Mouse (Mus musculus) forebrain, embryonic 15.5 days (tissue): Measurements from ENCODE around the gene Mfsd12. TPM values are rescaled to one million over a fixed set of nuclear protein-coding genes. Genes with fewer than 3 reads are reported as not detected.

Source experiments
- ATAC-seq: fragments of 200-750 bp; cut with Nextera tagmentation; replicated peaks from 2 replicates; pipeline ENCODE4 v1.8.0; 2017; ENCODE audit warnings: mild to moderate bottlenecking, moderate TSS enrichment, moderate library complexity
- H3K27ac ChIP-seq: fragments of 300-500 bp; sonication (generic); replicated peaks from 2 replicates; pipeline ENCODE4 v1.5.1; 2015; ENCODE audit warnings: mild to moderate bottlenecking, inconsistent platforms
- H3K27me3 ChIP-seq: fragments of 300-500 bp; sonication (generic); 2 replicates; pipeline ENCODE4 v1.6.1; 2015; ENCODE audit warnings: inconsistent platforms
- H3K36me3 ChIP-seq: fragments of 300-500 bp; sonication (generic); 2 replicates; pipeline ENCODE4 v1.6.1; 2015; ENCODE audit warnings: mild to moderate bottlenecking, inconsistent platforms
- H3K4me1 ChIP-seq: fragments of 300-500 bp; sonication (generic); 2 replicates; pipeline ENCODE4 v1.6.1; 2015; ENCODE audit warnings: inconsistent platforms
- H3K4me2 ChIP-seq: fragments of 300-500 bp; sonication (generic); replicated peaks from 2 replicates; pipeline ENCODE4 v1.6.1; 2015; ENCODE audit warnings: mild to moderate bottlenecking, inconsistent platforms
- H3K4me3 ChIP-seq: fragments of 300-500 bp; sonication (generic); 2 replicates; pipeline ENCODE4 v1.5.1; 2015; ENCODE audit warnings: mild to moderate bottlenecking, inconsistent platforms
- H3K9ac ChIP-seq: fragments of 300-500 bp; sonication (generic); replicated peaks from 2 replicates; pipeline ENCODE4 v1.6.1; 2015; ENCODE audit warnings: mild to moderate bottlenecking, inconsistent platforms
- H3K9me3 ChIP-seq: fragments of 300-500 bp; sonication (generic); 2 replicates; pipeline ENCODE4 v1.6.1; 2016; ENCODE audit warnings: inconsistent platforms
- WGBS: fragments of 180-500 bp; shearing (Covaris S2); methylation state at CpG from one replicate; pipeline ENCODE4 v1.1.7; 2015; ENCODE audit warnings: mixed read lengths; 5-methylcytosine and 5-hydroxymethylcytosine counted together
- polyA plus RNA-seq: library from polyadenylated mRNA; unstranded; fragments of >200 nt; fragmentation: Nextera tagmentation; extraction: Ambion mirVana; gene quantifications from 2 replicates; pipeline ENCODE4 v1.2.1, GENCODE M21; 2015

Mfsd12 gene
- polyA plus RNA-seq, 1 experiment from 2014 or later, result 11.9 TPM

- H3K4me2 ChIP-seq, result peak overlapping the region; percentile 46
- WGBS, result 11% methylated on average over 54 of the region's 54 CpGs
- ATAC-seq, result no peak
- H3K4me1 ChIP-seq, result peaks cover 21% of the 10 kb centered on the region
- no peak overlapping the region for H3K27ac ChIP-seq
- peak overlapping the region; percentile 28 for H3K4me3 ChIP-seq
- no peaks in the 10 kb centered on the region for H3K9me3 ChIP-seq
- H3K36me3 ChIP-seq, result peaks cover 26% of the 10 kb centered on the region
- H3K9ac ChIP-seq, result 0 out of 2 replicates have a peak overlapping the region, but pooled peaks have one; percentile 8
- peaks cover 22% of the 10 kb centered on the region for H3K27me3 ChIP-seq
Measured at GRCm38 (mm10) chr10:81363436-81364346, 6.4 kb downstream of the Mfsd12 start.

- H3K9me3 ChIP-seq, result no peaks in the 10 kb centered on the region
- H3K27me3 ChIP-seq, result peaks cover 22% of the 10 kb centered on the region
- H3K4me1 ChIP-seq, result peaks cover 19% of the 10 kb centered on the region
- H3K27ac ChIP-seq, result no peak overlapping the region
- peaks cover 35% of the 10 kb centered on the region for H3K36me3 ChIP-seq
- H3K9ac ChIP-seq, result peak overlapping the region; percentile 8; the same call in 1 of the 2 replicates
- ATAC-seq, result no peak
- peak overlapping the region; percentile 28 for H3K4me3 ChIP-seq
- H3K4me2 ChIP-seq, result peak overlapping the region; percentile 46
- 6% methylated on average over 28 of the region's 28 CpGs for WGBS
Measured at GRCm38 (mm10) chr10:81364666-81365065, 7.4 kb downstream of the Mfsd12 start.

GRCm38 (mm10) chr10:81365073-81365472 lies 7.8 kb downstream of the Mfsd12 start:
- WGBS, result 34% methylated on average over 4 of the region's 4 CpGs
- Histone ChIP-seq H3K27ac (no peak overlapping the region), H3K36me3 (peaks cover 39% of the 10 kb centered on the region), H3K4me1 (peaks cover 19% of the 10 kb centered on the region), H3K9me3 (no peaks in the 10 kb centered on the region), H3K9ac (no peak overlapping the region), H3K4me3 (no peak overlapping the region), H3K27me3 (peaks cover 22% of the 10 kb centered on the region), H3K4me2 (no peak overlapping the region)
- no peak for ATAC-seq

GRCm38 (mm10) chr10:81365672-81366476 lies 8.6 kb downstream of the Mfsd12 start, which contains the start of gene 4930404N11Rik:
TSS of gene 4930404N11Rik (minus strand) at chr10:81365816.
- Histone ChIP-seq H3K36me3 (peaks cover 47% of the 10 kb centered on the region), H3K4me1 (peaks cover 19% of the 10 kb centered on the region), H3K9ac (peak within 1 kb of the TSS; percentile 8; the same call in 1 of the 2 replicates), H3K4me3 (peak within 1 kb of the TSS; percentile 28), H3K27ac (no peak within 1 kb of the TSS), H3K27me3 (peaks cover 22% of the 10 kb centered on the region), H3K9me3 (no peaks in the 10 kb centered on the region), H3K4me2 (peak within 1 kb of the TSS; percentile 46)
- no peak for ATAC-seq
- 20% methylated on average over 12 of the region's 12 CpGs for WGBS

GRCm38 (mm10) chr10:81366477-81367206 lies 9.4 kb downstream of the Mfsd12 start:
- Histone ChIP-seq H3K9ac (no peak overlapping the region), H3K4me3 (no peak overlapping the region), H3K36me3 (peaks cover 52% of the 10 kb centered on the region), H3K27ac (no peak overlapping the region), H3K4me1 (peaks cover 19% of the 10 kb centered on the region), H3K27me3 (peaks cover 22% of the 10 kb centered on the region), H3K9me3 (no peaks in the 10 kb centered on the region), H3K4me2 (no peak overlapping the region)
- 81% methylated on average over 6 of the region's 6 CpGs for WGBS
- ATAC-seq, result no peak

GRCm38 (mm10) chr10:81367207-81367495 lies 9.9 kb downstream of the Mfsd12 start:
- H3K4me2 ChIP-seq, result no peak overlapping the region
- H3K9ac ChIP-seq, result no peak overlapping the region
- no peak overlapping the region for H3K27ac ChIP-seq
- H3K27me3 ChIP-seq, result peaks cover 22% of the 10 kb centered on the region
- peaks cover 19% of the 10 kb centered on the region for H3K4me1 ChIP-seq
- no peaks in the 10 kb centered on the region for H3K9me3 ChIP-seq
- no peak for ATAC-seq
- H3K4me3 ChIP-seq, result no peak overlapping the region
- H3K36me3 ChIP-seq, result peaks cover 52% of the 10 kb centered on the region
- WGBS, result 69% methylated on average over 6 of the region's 6 CpGs

GRCm38 (mm10) chr10:81375322-81375721 lies 18.0 kb downstream of the Mfsd12 start:
- Histone ChIP-seq H3K4me1 (peaks cover 31% of the 10 kb centered on the region), H3K9ac (no peak overlapping the region), H3K36me3 (peaks cover 18% of the 10 kb centered on the region), H3K27ac (no peak overlapping the region), H3K4me3 (no peak overlapping the region), H3K27me3 (no peaks in the 10 kb centered on the region), H3K9me3 (no peaks in the 10 kb centered on the region), H3K4me2 (no peak overlapping the region)
- no peak for ATAC-seq
- 92% methylated on average over 10 of the region's 10 CpGs for WGBS

GRCm38 (mm10) chr10:81376561-81377361 lies 19.5 kb downstream of the Mfsd12 start:
- WGBS, result 42% methylated on average over 6 of the region's 6 CpGs
- Histone ChIP-seq H3K9ac (peak overlapping the region; percentile 93; the same call in 1 of the 2 replicates), H3K4me3 (peak overlapping the region; percentile 91), H3K9me3 (no peaks in the 10 kb centered on the region), H3K4me2 (peak overlapping the region; percentile 86), H3K27ac (no peak overlapping the region), H3K36me3 (peaks cover 8% of the 10 kb centered on the region; the same call in 1 of the 2 replicates), H3K27me3 (no peaks in the 10 kb centered on the region), H3K4me1 (peaks cover 31% of the 10 kb centered on the region)
- ATAC-seq, result no peak

GRCm38 (mm10) chr10:81377362-81377664 lies 20.0 kb downstream of the Mfsd12 start:
- H3K4me3 ChIP-seq, result peak overlapping the region; percentile 91
- peaks cover 8% of the 10 kb centered on the region; the same call in 1 of the 2 replicates for H3K36me3 ChIP-seq
- peak overlapping the region; percentile 93 for H3K9ac ChIP-seq
- WGBS, result 66% methylated on average over 2 of the region's 2 CpGs
- H3K4me2 ChIP-seq, result peak overlapping the region; percentile 86
- no peak for ATAC-seq
- H3K4me1 ChIP-seq, result peaks cover 31% of the 10 kb centered on the region
- H3K27ac ChIP-seq, result no peak overlapping the region
- H3K27me3 ChIP-seq, result no peaks in the 10 kb centered on the region
- H3K9me3 ChIP-seq, result no peaks in the 10 kb centered on the region

GRCm38 (mm10) chr10:81377793-81378552 lies 20.7 kb downstream of the Mfsd12 start, which contains the start of gene Fzr1:
TSS of gene Fzr1 (minus strand) at chr10:81378516.
- WGBS, result 2% methylated on average over 50 of the region's 59 CpGs
- H3K27me3 ChIP-seq, result no peaks in the 10 kb centered on the region
- peak within 1 kb of the TSS; percentile 83 for H3K27ac ChIP-seq
- peak within 1 kb of the TSS; percentile 86 for H3K4me2 ChIP-seq
- H3K36me3 ChIP-seq, result peaks cover 8% of the 10 kb centered on the region; the same call in 1 of the 2 replicates
- H3K9me3 ChIP-seq, result no peaks in the 10 kb centered on the region
- H3K4me1 ChIP-seq, result peaks cover 31% of the 10 kb centered on the region
- peak within 1 kb of the TSS; percentile 91 for H3K4me3 ChIP-seq
- H3K9ac ChIP-seq, result peak within 1 kb of the TSS; percentile 93
- ATAC-seq, result peak; percentile 64
